Mouse (Mus musculus): ENCODE results near the gene Rpgrip1. TPM values are rescaled to one million over a fixed set of nuclear protein-coding genes. Genes with fewer than 3 reads are reported as not detected.
"Not testable (repeated sequence)": the region's sequence is repeated elsewhere in the genome, so short reads cannot be mapped to it uniquely, and the experiment has no call there.

Rpgrip1 gene
- 1 to 10 TPM in 2 of 4 experiments, under 1 TPM in 2; 0.44 to 2.3 (median 1.4) TPM for total RNA-seq (2022)

GRCm38 (mm10) chr14:52110346-52110745, at the start of gene Rpgrip1:
TSS of gene Rpgrip1 (plus strand) at chr14:52110704.
- DNase-seq: no peak

- DNase-seq: no peak
These were observed 49.7 kb upstream of the Rpgrip1 start for GRCm38 (mm10) chr14:52060800-52061199.

GRCm38 (mm10) chr14:52061798-52062197, 48.7 kb upstream of the Rpgrip1 start:
- DNase-seq: no peak

- DNase-seq: no peak
These were observed 44.4 kb upstream of the Rpgrip1 start for GRCm38 (mm10) chr14:52066135-52066534.

DNA sequence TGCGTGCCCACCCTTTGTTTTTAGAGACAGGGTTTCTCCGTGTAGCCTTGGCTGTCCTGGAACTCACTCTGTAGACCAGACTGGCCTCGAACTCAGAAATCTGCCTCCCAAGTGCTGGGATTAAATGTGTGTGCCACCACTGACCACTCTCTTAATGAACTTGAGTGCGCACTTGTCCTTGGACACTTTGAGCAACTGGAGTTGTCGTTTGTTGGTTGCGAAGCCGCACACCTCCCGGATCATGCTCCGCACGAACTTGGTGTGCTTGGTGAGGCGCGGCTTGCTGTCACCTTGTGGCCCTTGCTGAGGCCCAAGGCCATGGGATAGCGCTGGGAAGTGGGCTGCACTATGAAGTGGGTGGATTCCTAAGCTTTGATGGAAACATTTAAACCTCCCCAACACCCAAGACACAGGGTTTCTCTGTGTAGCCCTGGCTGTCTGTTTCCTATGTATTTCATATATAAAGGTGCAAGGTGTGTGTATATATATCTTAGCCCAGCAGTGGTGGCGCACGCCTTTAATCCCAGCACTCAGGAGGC, 38.8 kb upstream of the Rpgrip1 start:
- DNase-seq: no peak

GRCm38 (mm10) chr14:52083083-52083482, 27.4 kb upstream of the Rpgrip1 start:
- no peak for DNase-seq

DNA sequence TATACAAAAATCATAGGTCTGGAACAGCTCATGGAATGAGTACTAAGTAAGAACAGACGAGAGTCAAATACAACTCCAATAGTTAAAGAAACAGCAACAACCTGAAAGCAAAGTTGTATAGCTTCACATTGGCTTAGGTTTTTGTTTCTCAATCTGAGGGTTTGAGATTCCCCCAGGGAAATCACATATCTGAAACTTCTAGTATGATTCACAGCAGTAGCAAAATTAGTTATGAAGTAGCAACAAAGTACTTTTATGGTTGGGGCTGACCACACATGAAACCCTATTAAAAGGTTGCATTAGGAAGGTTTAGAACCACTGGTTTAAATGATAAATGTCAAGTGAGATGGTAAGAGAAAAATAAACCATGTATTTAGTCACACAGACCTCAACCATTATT, 16.0 kb upstream of the Rpgrip1 start:
- DNase-seq: no peak

DNA sequence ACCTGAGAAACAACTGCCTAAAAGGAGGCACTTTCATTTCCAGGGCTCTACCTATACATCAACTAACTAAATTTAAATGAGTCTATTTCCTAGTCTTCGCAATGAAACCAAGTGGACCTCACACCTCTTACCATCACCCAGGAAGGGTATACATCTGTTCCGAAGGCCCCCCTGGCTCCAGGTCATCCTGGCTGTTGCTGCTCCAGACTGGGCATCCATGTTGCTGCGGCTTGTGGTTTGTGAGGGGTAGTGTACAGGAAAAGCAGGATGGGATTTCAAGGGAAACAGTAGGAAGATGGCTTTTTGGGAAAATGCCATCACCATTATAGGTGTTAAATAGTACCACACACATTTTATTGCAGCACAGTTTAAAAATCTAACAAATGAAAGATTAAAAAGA, 13.3 kb upstream of the Rpgrip1 start:
- not testable (repeated sequence) for DNase-seq

DNA sequence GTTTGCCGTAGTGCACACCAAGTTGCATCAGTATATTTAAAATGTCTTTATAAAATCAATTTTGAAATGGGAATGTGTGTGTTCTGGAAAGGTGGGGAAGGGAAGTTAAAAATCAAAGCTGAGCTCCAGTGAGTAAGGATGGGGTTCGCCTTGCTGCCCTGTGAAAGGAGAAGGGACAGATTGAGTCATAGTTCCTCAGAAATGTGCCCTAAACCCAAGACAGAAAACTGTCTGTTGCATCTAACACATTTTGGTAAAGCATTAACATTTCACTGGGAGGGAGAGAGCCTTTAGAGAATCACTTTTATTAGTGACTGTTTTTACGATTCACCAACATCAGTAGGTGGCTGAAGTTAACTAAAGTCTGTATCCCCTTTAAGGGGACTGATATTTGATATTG, 12.1 kb upstream of the Rpgrip1 start:
- not testable (repeated sequence) for DNase-seq

DNA sequence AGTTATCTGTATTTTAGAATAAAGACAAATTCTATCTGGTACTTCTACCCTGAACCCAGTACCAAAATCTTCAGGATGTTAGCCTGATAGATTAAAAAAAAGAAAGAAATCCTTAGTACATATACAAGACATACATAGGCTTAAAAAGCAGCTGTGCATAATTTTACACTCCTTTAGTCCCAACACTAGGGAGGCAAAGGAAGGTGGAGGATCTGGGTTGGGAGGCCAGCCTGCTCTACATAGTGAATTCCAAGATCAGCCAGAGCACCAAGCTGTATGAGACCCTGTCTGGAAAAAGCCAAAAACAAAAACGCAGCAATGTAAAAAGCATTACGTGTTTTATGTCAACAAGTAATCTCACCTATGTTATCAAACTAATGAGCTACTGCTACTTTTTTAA, 10.9 kb upstream of the Rpgrip1 start:
- no peak for DNase-seq

GRCm38 (mm10) chr14:52100170-52100960, 10.1 kb upstream of the Rpgrip1 start:
- DNase-seq: no peak

- no peak for DNase-seq
These were observed 9.0 kb upstream of the Rpgrip1 start for GRCm38 (mm10) chr14:52101285-52102157.

GRCm38 (mm10) chr14:52103474-52103855, 7.0 kb upstream of the Rpgrip1 start:
- DNase-seq: no peak

GRCm38 (mm10) chr14:52103856-52104676, 6.4 kb upstream of the Rpgrip1 start, which contains the start of gene Hnrnpc:
TSS of gene Hnrnpc (minus strand) at chr14:52104028.
- DNase-seq: peak; percentile 100

- no peak for DNase-seq
These were observed 5.7 kb upstream of the Rpgrip1 start for GRCm38 (mm10) chr14:52104677-52105285.

GRCm38 (mm10) chr14:52105308-52105707, 5.2 kb upstream of the Rpgrip1 start:
- no peak for DNase-seq

DNA sequence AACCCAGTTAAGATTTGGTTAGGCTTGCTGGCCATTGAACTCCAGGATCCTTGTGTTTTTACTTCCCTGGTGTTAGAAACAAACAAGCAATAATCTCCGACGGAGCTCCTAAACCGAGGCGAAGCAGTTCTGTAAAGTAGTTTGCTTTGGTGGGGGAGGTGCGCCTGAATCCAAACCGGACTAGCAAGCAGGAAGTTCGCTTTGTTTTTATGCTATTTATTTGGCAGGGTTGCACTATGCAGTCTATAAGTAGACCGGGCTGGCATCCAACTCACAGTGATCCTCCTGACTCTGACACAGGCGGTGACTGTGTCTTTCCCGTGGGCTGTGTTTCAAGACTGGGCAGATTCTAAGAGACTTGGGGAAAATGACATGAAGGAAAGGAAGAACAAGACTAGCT, 3.8 kb upstream of the Rpgrip1 start:
- no peak for DNase-seq

DNA sequence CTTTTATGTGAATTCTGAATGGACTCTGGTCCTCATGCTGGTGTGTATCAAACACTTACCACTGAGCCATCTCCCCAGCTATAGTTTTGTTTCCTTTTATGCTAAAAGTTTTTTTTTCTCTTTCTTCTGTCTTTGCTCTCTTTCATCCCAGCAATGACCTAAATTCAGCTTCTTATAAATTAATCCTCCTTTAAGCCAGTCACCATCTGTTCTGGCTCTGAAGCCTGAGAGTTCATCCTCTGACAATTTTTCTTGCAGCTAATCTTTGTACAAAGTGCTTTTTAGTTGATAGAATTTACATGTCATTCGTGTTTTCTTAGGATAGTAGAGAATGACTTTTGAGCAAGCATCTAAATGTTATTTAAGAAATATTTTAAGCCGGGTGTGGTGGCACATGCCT, 2.5 kb upstream of the Rpgrip1 start:
- DNase-seq: no peak

DNA sequence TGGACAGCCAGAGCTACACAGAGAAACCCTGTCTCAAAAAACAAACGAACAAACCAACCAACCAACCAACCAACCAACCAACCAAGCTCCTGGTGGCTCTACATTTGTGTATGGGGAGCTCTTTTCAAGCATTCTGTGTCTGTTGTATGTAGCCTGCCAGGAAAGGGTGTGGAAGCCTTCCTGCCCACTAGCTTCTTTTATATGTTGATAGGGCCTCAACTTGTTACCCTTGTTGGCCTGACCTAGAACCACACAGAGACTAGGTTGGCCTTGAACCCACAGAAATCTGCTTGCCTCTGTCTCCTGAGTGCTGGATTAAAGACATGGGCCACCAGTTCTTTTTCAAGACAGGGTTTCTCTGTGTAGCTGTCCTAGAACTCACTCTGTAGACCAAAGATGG, 3.6 kb downstream of the Rpgrip1 start:
- no peak for DNase-seq

DNA sequence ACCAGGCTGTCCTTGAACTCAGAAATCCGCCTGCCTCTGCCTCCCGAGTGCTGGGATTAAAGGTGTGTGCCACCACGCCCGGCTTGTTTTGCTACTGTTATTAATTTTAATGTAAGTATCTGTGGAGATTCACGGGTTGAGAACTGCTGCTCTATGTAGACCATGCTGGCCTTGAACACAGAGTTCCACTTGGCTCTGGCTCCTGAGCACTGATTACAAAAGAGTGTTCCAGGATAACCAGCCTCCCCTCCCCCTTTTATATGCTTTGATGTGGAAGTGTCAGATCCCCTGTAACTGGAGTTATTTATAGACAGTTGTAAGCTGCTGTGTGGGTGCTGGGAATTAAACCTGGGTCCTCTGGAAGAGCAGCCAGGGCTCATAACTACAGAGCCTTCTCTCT, 6.7 kb downstream of the Rpgrip1 start:
- DNase-seq: no peak

DNA sequence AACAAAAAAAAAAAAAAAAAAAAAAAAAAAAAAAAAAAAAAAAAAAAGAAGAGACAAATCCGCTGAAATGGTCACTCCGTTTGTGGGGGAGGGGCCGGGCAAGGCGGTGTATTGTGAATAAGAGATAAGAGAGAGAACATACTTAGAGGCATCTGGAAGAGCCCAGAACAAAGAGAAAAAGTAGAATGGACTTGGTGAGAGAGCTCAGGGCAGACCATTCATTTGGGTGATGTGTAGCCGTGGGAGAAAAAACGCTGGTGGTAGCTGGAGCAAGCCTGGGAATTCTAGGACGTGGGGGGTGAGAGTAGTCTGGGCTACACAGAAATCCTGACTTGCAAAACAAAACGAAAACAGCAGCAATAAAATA, 7.9 kb downstream of the Rpgrip1 start:
- no peak for DNase-seq

All from adrenal gland, adult 8-10 months (tissue).